Mouse (Mus musculus): ENCODE results near the gene Pax5. TPM values are rescaled to one million over a fixed set of nuclear protein-coding genes. Genes with fewer than 3 reads are reported as not detected.

Gene Pax5
- polyA plus RNA-seq, 1 experiment from 2014 or later, result not detected

- no peak overlapping the region for H3K9ac ChIP-seq (replicated peaks; ENCODE audit: low read depth, low read length)
- H3K27ac ChIP-seq (ENCODE audit: low read length), result no peak overlapping the region
- H3K36me3 ChIP-seq (ENCODE audit: control insufficient read depth, insufficient read depth, low read length), result no peaks in the 10 kb centered on the region
- H3K4me2 ChIP-seq (replicated peaks; ENCODE audit: low read depth, low read length), result no peak overlapping the region
- no peak overlapping the region for H3K4me3 ChIP-seq (ENCODE audit: low read depth, low read length)
- no peaks in the 10 kb centered on the region for H3K4me1 ChIP-seq (ENCODE audit: control insufficient read depth, insufficient read depth, low read length)
- ATAC-seq (ENCODE audit: insufficient number of reproducible peaks, insufficient read depth, low FRiP score, low read depth), result no peak
- no peaks in the 10 kb centered on the region for H3K9me3 ChIP-seq (ENCODE audit: control insufficient read depth, low read depth, low read length)
- H3K27me3 ChIP-seq (ENCODE audit: control insufficient read depth, insufficient read depth, low read length), result no peaks in the 10 kb centered on the region
- 55% methylated on average over 5 of the region's 5 CpGs for WGBS
These were observed 133.0 kb downstream of the Pax5 start for GRCm38 (mm10) chr4:44577293-44577692.

GRCm38 (mm10) chr4:44576786-44577185 is 133.5 kb downstream of the Pax5 start:
- no peak overlapping the region for H3K4me2 ChIP-seq (replicated peaks; ENCODE audit: low read depth, low read length)
- H3K27ac ChIP-seq (ENCODE audit: low read length), result no peak overlapping the region
- H3K4me1 ChIP-seq (ENCODE audit: control insufficient read depth, insufficient read depth, low read length), result no peaks in the 10 kb centered on the region
- no peak overlapping the region for H3K9ac ChIP-seq (replicated peaks; ENCODE audit: low read depth, low read length)
- no peak overlapping the region for H3K4me3 ChIP-seq (ENCODE audit: low read depth, low read length)
- no peaks in the 10 kb centered on the region for H3K27me3 ChIP-seq (ENCODE audit: control insufficient read depth, insufficient read depth, low read length)
- no peaks in the 10 kb centered on the region for H3K9me3 ChIP-seq (ENCODE audit: control insufficient read depth, low read depth, low read length)
- 53% methylated on average over 5 of the region's 5 CpGs for WGBS
- no peaks in the 10 kb centered on the region for H3K36me3 ChIP-seq (ENCODE audit: control insufficient read depth, insufficient read depth, low read length)
- no peak for ATAC-seq (ENCODE audit: insufficient number of reproducible peaks, insufficient read depth, low FRiP score, low read depth)

GRCm38 (mm10) chr4:44573017-44573416 is 137.3 kb downstream of the Pax5 start:
- H3K36me3 ChIP-seq (ENCODE audit: control insufficient read depth, insufficient read depth, low read length), result no peaks in the 10 kb centered on the region
- WGBS, result 80% methylated on average over 5 of the region's 5 CpGs

GRCm38 (mm10) chr4:44572373-44572772 is 137.9 kb downstream of the Pax5 start:
- Histone ChIP-seq H3K9me3 (ENCODE audit: control insufficient read depth, low read depth, low read length) (no peaks in the 10 kb centered on the region), H3K36me3 (ENCODE audit: control insufficient read depth, insufficient read depth, low read length) (no peaks in the 10 kb centered on the region), H3K4me2 (replicated peaks; ENCODE audit: low read depth, low read length) (no peak overlapping the region), H3K4me1 (ENCODE audit: control insufficient read depth, insufficient read depth, low read length) (no peaks in the 10 kb centered on the region), H3K9ac (replicated peaks; ENCODE audit: low read depth, low read length) (no peak overlapping the region), H3K27me3 (ENCODE audit: control insufficient read depth, insufficient read depth, low read length) (no peaks in the 10 kb centered on the region), H3K27ac (ENCODE audit: low read length) (no peak overlapping the region), H3K4me3 (ENCODE audit: low read depth, low read length) (no peak overlapping the region)
- 52% methylated on average over 5 of the region's 5 CpGs for WGBS
- no peak for ATAC-seq (ENCODE audit: insufficient number of reproducible peaks, insufficient read depth, low FRiP score, low read depth)

More at GRCm38 (mm10) chr4:44573017-44573416, 137.3 kb downstream of the Pax5 start:
- no peaks in the 10 kb centered on the region for H3K4me1 ChIP-seq (ENCODE audit: control insufficient read depth, insufficient read depth, low read length)
- no peak overlapping the region for H3K4me2 ChIP-seq (replicated peaks; ENCODE audit: low read depth, low read length)
- H3K27ac ChIP-seq (ENCODE audit: low read length), result no peak overlapping the region
- ATAC-seq (ENCODE audit: insufficient number of reproducible peaks, insufficient read depth, low FRiP score, low read depth), result no peak
- H3K4me3 ChIP-seq (ENCODE audit: low read depth, low read length), result no peak overlapping the region
- H3K9me3 ChIP-seq (ENCODE audit: control insufficient read depth, low read depth, low read length), result no peaks in the 10 kb centered on the region
- no peak overlapping the region for H3K9ac ChIP-seq (replicated peaks; ENCODE audit: low read depth, low read length)
- H3K27me3 ChIP-seq (ENCODE audit: control insufficient read depth, insufficient read depth, low read length), result no peaks in the 10 kb centered on the region

- no peak overlapping the region for H3K9ac ChIP-seq (replicated peaks; ENCODE audit: low read depth, low read length)
- no peak overlapping the region for H3K4me2 ChIP-seq (replicated peaks; ENCODE audit: low read depth, low read length)
- H3K36me3 ChIP-seq (ENCODE audit: control insufficient read depth, insufficient read depth, low read length), result no peaks in the 10 kb centered on the region
- H3K4me1 ChIP-seq (ENCODE audit: control insufficient read depth, insufficient read depth, low read length), result no peaks in the 10 kb centered on the region
- no peak overlapping the region for H3K4me3 ChIP-seq (ENCODE audit: low read depth, low read length)
- no peak overlapping the region for H3K27ac ChIP-seq (ENCODE audit: low read length)
- no peaks in the 10 kb centered on the region for H3K9me3 ChIP-seq (ENCODE audit: control insufficient read depth, low read depth, low read length)
- H3K27me3 ChIP-seq (ENCODE audit: control insufficient read depth, insufficient read depth, low read length), result 0 out of 2 replicates have a peak, but pooled peaks cover under 1% of the 10 kb centered on the region
- no peak for ATAC-seq (ENCODE audit: insufficient number of reproducible peaks, insufficient read depth, low FRiP score, low read depth)
- 81% methylated on average over 10 of the region's 10 CpGs for WGBS
These were observed 141.1 kb downstream of the Pax5 start for GRCm38 (mm10) chr4:44569138-44569537.

- no peaks in the 10 kb centered on the region for H3K36me3 ChIP-seq (ENCODE audit: control insufficient read depth, insufficient read depth, low read length)
- no peaks in the 10 kb centered on the region for H3K9me3 ChIP-seq (ENCODE audit: control insufficient read depth, low read depth, low read length)
- no peaks in the 10 kb centered on the region for H3K4me1 ChIP-seq (ENCODE audit: control insufficient read depth, insufficient read depth, low read length)
- H3K27me3 ChIP-seq (ENCODE audit: control insufficient read depth, insufficient read depth, low read length), result peaks cover 2% of the 10 kb centered on the region; the same call in 1 of the 2 replicates
- no peak overlapping the region for H3K4me3 ChIP-seq (ENCODE audit: low read depth, low read length)
- ATAC-seq (ENCODE audit: insufficient number of reproducible peaks, insufficient read depth, low FRiP score, low read depth), result no peak
- H3K27ac ChIP-seq (ENCODE audit: low read length), result no peak overlapping the region
- H3K4me2 ChIP-seq (replicated peaks; ENCODE audit: low read depth, low read length), result no peak overlapping the region
- 72% methylated on average over 10 of the region's 10 CpGs for WGBS
- H3K9ac ChIP-seq (replicated peaks; ENCODE audit: low read depth, low read length), result no peak overlapping the region
These were observed 141.6 kb downstream of the Pax5 start for GRCm38 (mm10) chr4:44568666-44569065.

GRCm38 (mm10) chr4:44566401-44566800 is 143.9 kb downstream of the Pax5 start:
- no peak overlapping the region for H3K27ac ChIP-seq (ENCODE audit: low read length)
- WGBS, result 72% methylated on average over 8 of the region's 8 CpGs

GRCm38 (mm10) chr4:44565126-44566082 is 144.9 kb downstream of the Pax5 start:
- no peak for ATAC-seq (ENCODE audit: insufficient number of reproducible peaks, insufficient read depth, low FRiP score, low read depth)
- Histone ChIP-seq H3K36me3 (ENCODE audit: control insufficient read depth, insufficient read depth, low read length) (no peaks in the 10 kb centered on the region), H3K4me2 (replicated peaks; ENCODE audit: low read depth, low read length) (no peak overlapping the region), H3K27ac (ENCODE audit: low read length) (no peak overlapping the region), H3K9me3 (ENCODE audit: control insufficient read depth, low read depth, low read length) (no peaks in the 10 kb centered on the region), H3K27me3 (ENCODE audit: control insufficient read depth, insufficient read depth, low read length) (peaks cover 5% of the 10 kb centered on the region; the same call in 1 of the 2 replicates), H3K4me3 (ENCODE audit: low read depth, low read length) (no peak overlapping the region), H3K4me1 (ENCODE audit: control insufficient read depth, insufficient read depth, low read length) (no peaks in the 10 kb centered on the region), H3K9ac (replicated peaks; ENCODE audit: low read depth, low read length) (no peak overlapping the region)
- 76% methylated on average over 12 of the region's 12 CpGs for WGBS

More at GRCm38 (mm10) chr4:44566401-44566800, 143.9 kb downstream of the Pax5 start:
- no peak for ATAC-seq (ENCODE audit: insufficient number of reproducible peaks, insufficient read depth, low FRiP score, low read depth)
- Histone ChIP-seq H3K4me3 (ENCODE audit: low read depth, low read length) (no peak overlapping the region), H3K9ac (replicated peaks; ENCODE audit: low read depth, low read length) (no peak overlapping the region), H3K36me3 (ENCODE audit: control insufficient read depth, insufficient read depth, low read length) (no peaks in the 10 kb centered on the region), H3K9me3 (ENCODE audit: control insufficient read depth, low read depth, low read length) (no peaks in the 10 kb centered on the region), H3K4me1 (ENCODE audit: control insufficient read depth, insufficient read depth, low read length) (no peaks in the 10 kb centered on the region), H3K4me2 (replicated peaks; ENCODE audit: low read depth, low read length) (no peak overlapping the region), H3K27me3 (ENCODE audit: control insufficient read depth, insufficient read depth, low read length) (peaks cover 5% of the 10 kb centered on the region; the same call in 1 of the 2 replicates)

Data from stomach, embryonic 14.5 days (tissue).